Mouse (Mus musculus): ENCODE data around the gene Gcm1.

DNA sequence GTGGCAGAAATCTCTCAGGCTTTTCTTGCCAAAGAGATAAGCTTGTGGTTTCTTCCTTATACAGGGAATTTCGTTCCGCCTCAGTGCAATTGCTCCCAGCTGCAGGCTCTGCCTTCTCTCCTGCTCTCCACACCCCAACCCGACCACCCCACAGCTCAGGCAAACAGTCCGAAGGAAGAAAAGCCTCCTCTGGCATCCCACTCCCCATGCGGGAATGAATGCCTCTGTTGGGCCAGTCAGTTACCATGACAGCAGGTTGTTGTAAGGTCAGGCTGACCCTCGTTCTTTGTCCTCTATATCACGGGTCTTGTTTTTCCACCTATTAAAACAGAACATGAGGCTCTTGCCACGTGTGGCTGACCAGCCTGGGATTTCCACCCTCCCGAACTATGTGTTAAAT, 30.5 kb upstream of the Gcm1 start:
- TF ChIP-seq CTCF (IDR thresholded peaks at IDR 0.05; ENCODE audit: low read depth) (no peak), EP300 (IDR thresholded peaks at IDR 0.05; ENCODE audit: low read depth) (no peak)
